Comparison of ENCODE assay signal across 10 mouse cellular contexts in genomic region chr10:120182887-120183286, GRCm38 (mm10). TPM values are rescaled to one million over a fixed set of nuclear protein-coding genes. Genes with fewer than 3 reads are reported as not detected.
DNase-seq lines count a peak whose midpoint lies in the region.
"Had no signal": no experiment of that assay in that cellular context is flagged by ENCODE, and none has a peak within 500 bp of the region (broad histone marks: within the 10 kb centered on the region; RNA-seq: fewer than 3 reads in every experiment).

No protein-coding gene starts in this region.

- no peaks in the 10 kb centered on the region for H3K36me3 ChIP-seq in splenic B cell, adult 2 months (ENCODE audit: control insufficient read depth, insufficient read depth, low read length, poor library complexity, severe bottlenecking)
- no peaks in the 10 kb centered on the region for H3K36me3 ChIP-seq in forebrain, embryonic 10.5 days (replicated peaks)
- H3K36me3 ChIP-seq: embryonic facial prominence, embryonic 15.5 days had no signal

- peak; percentile 31 for DNase-seq in embryo, embryonic 10 days (ENCODE audit: low spot score)
- no peak for DNase-seq in embryo, embryonic 9.5 days (ENCODE audit: extremely low spot score)
- peak; percentile 10 to 11 for DNase-seq in right cerebral cortex, adult 2 months (ENCODE audit: low spot score in 2 of 2)
- DNase-seq in right cerebral cortex, adult 18-20 months = no peak
- DNase-seq in kidney, adult 8-10 months = peak; percentile 40 to 43
- peak; percentile 75 for DNase-seq in splenic B cell, adult 2 months (ENCODE audit: low read depth, low spot score)
- DNase-seq in thymus, postnatal 14 days = no peak
- no peak for DNase-seq in forebrain, embryonic 10.5 days (ENCODE audit: extremely low spot score, low spot score)
- DNase-seq: gastrocnemius, postnatal 36 days had no signal

- H3K27ac ChIP-seq in forebrain, embryonic 10.5 days = no peak overlapping the region
- H3K27ac ChIP-seq: embryonic facial prominence, embryonic 15.5 days had no signal

- H3K4me1 ChIP-seq in forebrain, embryonic 10.5 days = no peaks in the 10 kb centered on the region
- H3K4me1 ChIP-seq: embryonic facial prominence, embryonic 15.5 days had no signal

- 81% methylated on average over 1 of the region's 1 CpGs for WGBS in forebrain, embryonic 10.5 days

- no peaks in the 10 kb centered on the region for H3K27me3 ChIP-seq in splenic B cell, adult 2 months (ENCODE audit: control insufficient read depth, insufficient read depth, low read length, poor library complexity, severe bottlenecking)
- H3K27me3 ChIP-seq in forebrain, embryonic 10.5 days (ENCODE audit: poor library complexity, severe bottlenecking) = no peaks in the 10 kb centered on the region
- H3K27me3 ChIP-seq: embryonic facial prominence, embryonic 15.5 days had no signal

- H3K9me3 ChIP-seq in forebrain, embryonic 10.5 days = no peaks in the 10 kb centered on the region
- H3K9me3 ChIP-seq: embryonic facial prominence, embryonic 15.5 days had no signal

- H3K4me3 ChIP-seq in forebrain, embryonic 10.5 days = no peak overlapping the region
- H3K4me3 ChIP-seq: embryonic facial prominence, embryonic 15.5 days had no signal

RNA-seq across cellular contexts. Expression of gene Tmbim4, which starts 18.5 kb away (rescaled TPM):
- polyA plus RNA-seq in forebrain, embryonic 10.5 days (2016; fragmentation: Nextera tagmentation; extraction: Ambion mirVana) = 83.4 and 83.9 TPM in 2 replicates

RNA-seq across cellular contexts. Expression of gene Irak3, which starts 19.0 kb away (rescaled TPM):
- polyA plus RNA-seq in forebrain, embryonic 10.5 days (2016; fragmentation: Nextera tagmentation; extraction: Ambion mirVana) = 0.17 and 0.50 TPM in 2 replicates

RNA-seq across cellular contexts. Expression of gene Llph, which starts 44.0 kb away (rescaled TPM):
- polyA plus RNA-seq in forebrain, embryonic 10.5 days (2016; fragmentation: Nextera tagmentation; extraction: Ambion mirVana) = 67.2 and 68.3 TPM in 2 replicates

Comparison
In these comparisons a context has a peak if more than half of its experiments do, and no peak if none do; other contexts are left out.
1. DNase-seq: peak in embryo, embryonic 10 days (single experiment), right cerebral cortex, adult 2 months (2 of 2), kidney, adult 8-10 months (2 of 2) and splenic B cell, adult 2 months (single experiment); none in embryo, embryonic 9.5 days (single experiment), right cerebral cortex, adult 18-20 months (single experiment), thymus, postnatal 14 days (single experiment) and forebrain, embryonic 10.5 days (single experiment).